Mouse (Mus musculus) hindbrain, embryonic 15.5 days (tissue): Measurements from ENCODE around the gene Cdca4. TPM values are rescaled to one million over a fixed set of nuclear protein-coding genes. Genes with fewer than 3 reads are reported as not detected.
"Not testable (repeated sequence)": the region's sequence is repeated elsewhere in the genome, so short reads cannot be mapped to it uniquely, and the experiment has no call there.

Source experiments
- ATAC-seq: fragments of 200-750 bp; cut with Nextera tagmentation; 2 replicates; pipeline ENCODE4 v1.8.0; 2017; ENCODE audit warnings: low read depth, moderate number of reproducible peaks, moderate TSS enrichment; ENCODE audit not compliant: low FRiP score
- H3K27ac ChIP-seq: fragments of 300-500 bp; sonication (generic); replicated peaks from 2 replicates; pipeline ENCODE4 v1.5.1; 2015; ENCODE audit warnings: mild to moderate bottlenecking, inconsistent platforms
- H3K27me3 ChIP-seq: fragments of 300-500 bp; sonication (generic); 2 replicates; pipeline ENCODE4 v1.6.1; 2015; ENCODE audit warnings: control low read depth, inconsistent platforms
- H3K36me3 ChIP-seq: fragments of 300-500 bp; sonication (generic); 2 replicates; pipeline ENCODE4 v1.6.1; 2015; ENCODE audit warnings: control low read depth, inconsistent platforms
- H3K4me1 ChIP-seq: fragments of 300-500 bp; sonication (generic); replicated peaks from 2 replicates; pipeline ENCODE4 v1.6.1; 2015; ENCODE audit warnings: control low read depth, inconsistent platforms
- H3K4me2 ChIP-seq: fragments of 300-500 bp; sonication (generic); 2 replicates; pipeline ENCODE4 v1.6.1; 2015; ENCODE audit warnings: moderate library complexity, mild to moderate bottlenecking, inconsistent platforms
- H3K4me3 ChIP-seq: fragments of 300-500 bp; sonication (generic); 2 replicates; pipeline ENCODE4 v1.5.1; 2015; ENCODE audit warnings: mild to moderate bottlenecking, inconsistent platforms
- H3K9ac ChIP-seq: fragments of 300-500 bp; sonication (generic); 2 replicates; pipeline ENCODE4 v1.6.1; 2015; ENCODE audit warnings: inconsistent platforms
- H3K9me3 ChIP-seq: fragments of 300-500 bp; sonication (generic); 2 replicates; pipeline ENCODE4 v1.6.1; 2016; ENCODE audit warnings: control low read depth, inconsistent platforms
- WGBS: fragments of 180-500 bp; shearing (Covaris S2); methylation state at CpG from one replicate; pipeline ENCODE4 v1.1.7; 2015; 5-methylcytosine and 5-hydroxymethylcytosine counted together
- polyA plus RNA-seq: library from polyadenylated mRNA; unstranded; fragments of >200 nt; fragmentation: Nextera tagmentation; extraction: Ambion mirVana; gene quantifications from 2 replicates; pipeline ENCODE4 v1.2.1, GENCODE M21; 2015

Gene Cdca4
- polyA plus RNA-seq, 1 experiment from 2014 or later: 37.3 TPM

GRCm38 (mm10) chr12:112816866-112817265 is 12.4 kb downstream of the Cdca4 start:
- not testable (repeated sequence) for H3K27ac ChIP-seq, H3K9me3 ChIP-seq, ATAC-seq, H3K4me2 ChIP-seq, H3K4me1 ChIP-seq, H3K4me3 ChIP-seq, H3K27me3 ChIP-seq, H3K9ac ChIP-seq
- peaks cover 45% of the 10 kb centered on the region for H3K36me3 ChIP-seq
- whole genome bisulfite sequencing: 87% methylated on average over 7 of the region's 7 CpGs

- H3K27me3 ChIP-seq: no peaks in the 10 kb centered on the region
- WGBS: 56% methylated on average over 4 of the region's 4 CpGs
- H3K27ac ChIP-seq: no peak overlapping the region
- ATAC-seq: no peak
- H3K36me3 ChIP-seq: peaks cover 41% of the 10 kb centered on the region
- no peak overlapping the region for H3K9ac ChIP-seq
- H3K4me1 ChIP-seq: no peaks in the 10 kb centered on the region
- no peak overlapping the region for H3K4me3 ChIP-seq
- no peaks in the 10 kb centered on the region for H3K9me3 ChIP-seq
- no peak overlapping the region for H3K4me2 ChIP-seq
Measured at GRCm38 (mm10) chr12:112816294-112816693, 12.9 kb downstream of the Cdca4 start.

- H3K27ac ChIP-seq: no peak overlapping the region
- 76% methylated on average over 14 of the region's 14 CpGs for WGBS
- H3K4me3 ChIP-seq: no peak overlapping the region
- peaks cover 29% of the 10 kb centered on the region for H3K36me3 ChIP-seq
- no peaks in the 10 kb centered on the region for H3K9me3 ChIP-seq
- H3K4me2 ChIP-seq: no peak overlapping the region
- no peak overlapping the region for H3K9ac ChIP-seq
- no peak for ATAC-seq
- peaks cover 12% of the 10 kb centered on the region for H3K4me1 ChIP-seq
- no peaks in the 10 kb centered on the region for H3K27me3 ChIP-seq
Measured at GRCm38 (mm10) chr12:112814682-112815470, 14.3 kb downstream of the Cdca4 start.

GRCm38 (mm10) chr12:112813370-112813769 is 15.9 kb downstream of the Cdca4 start:
- Histone ChIP-seq H3K9me3 (no peaks in the 10 kb centered on the region), H3K4me1 (peaks cover 22% of the 10 kb centered on the region), H3K27ac (no peak overlapping the region), H3K27me3 (no peaks in the 10 kb centered on the region), H3K4me3 (no peak overlapping the region), H3K9ac (no peak overlapping the region), H3K36me3 (peaks cover 15% of the 10 kb centered on the region; the same call in 1 of the 2 replicates), H3K4me2 (no peak overlapping the region)
- ATAC-seq: no peak
- WGBS: 80% methylated on average over 7 of the region's 7 CpGs

- H3K9ac ChIP-seq: peak overlapping the region; percentile 55; the same call in 1 of the 2 replicates
- no peaks in the 10 kb centered on the region for H3K9me3 ChIP-seq
- H3K36me3 ChIP-seq: 0 out of 2 replicates have a peak, but pooled peaks cover 9% of the 10 kb centered on the region
- H3K27ac ChIP-seq: no peak overlapping the region
- peaks cover 27% of the 10 kb centered on the region for H3K4me1 ChIP-seq
- H3K27me3 ChIP-seq: no peaks in the 10 kb centered on the region
- 64% methylated on average over 19 of the region's 19 CpGs for WGBS
- ATAC-seq: no peak
- H3K4me3 ChIP-seq: peak overlapping the region; percentile 69
- H3K4me2 ChIP-seq: peak overlapping the region; percentile 87
Measured at GRCm38 (mm10) chr12:112810092-112810885, 18.9 kb downstream of the Cdca4 start.

DNA sequence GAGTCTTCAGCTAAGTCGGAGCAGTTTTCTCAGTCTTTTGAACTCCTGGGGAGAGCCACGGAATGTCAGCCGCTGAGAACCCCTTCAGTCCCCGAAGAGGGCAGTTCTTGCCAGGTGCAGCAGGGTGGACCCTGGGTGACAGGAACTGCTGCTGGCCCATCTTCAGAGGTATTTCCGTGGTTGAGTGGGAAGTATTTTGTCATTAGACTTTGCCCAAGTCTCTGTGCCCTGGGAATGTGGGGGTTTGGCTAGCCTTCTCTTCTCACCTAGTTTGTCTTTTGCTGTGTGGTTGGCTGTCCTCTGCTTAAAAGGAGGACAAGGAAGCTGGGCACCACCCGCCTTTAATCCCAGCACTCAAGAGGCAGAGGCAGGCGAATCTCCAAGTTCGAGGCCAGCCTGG is 19.6 kb downstream of the Cdca4 start:
- peak overlapping the region; percentile 69 for H3K4me3 ChIP-seq
- no peak for ATAC-seq
- H3K4me1 ChIP-seq: peaks cover 27% of the 10 kb centered on the region
- H3K4me2 ChIP-seq: peak overlapping the region; percentile 87
- peak overlapping the region; percentile 81; the same call in 1 of the 2 replicates for H3K27ac ChIP-seq
- no peaks in the 10 kb centered on the region for H3K27me3 ChIP-seq
- peak overlapping the region; percentile 55 for H3K9ac ChIP-seq
- 21% methylated on average over 8 of the region's 8 CpGs for WGBS
- no peaks in the 10 kb centered on the region for H3K9me3 ChIP-seq
- H3K36me3 ChIP-seq: 0 out of 2 replicates have a peak, but pooled peaks cover 5% of the 10 kb centered on the region

DNA sequence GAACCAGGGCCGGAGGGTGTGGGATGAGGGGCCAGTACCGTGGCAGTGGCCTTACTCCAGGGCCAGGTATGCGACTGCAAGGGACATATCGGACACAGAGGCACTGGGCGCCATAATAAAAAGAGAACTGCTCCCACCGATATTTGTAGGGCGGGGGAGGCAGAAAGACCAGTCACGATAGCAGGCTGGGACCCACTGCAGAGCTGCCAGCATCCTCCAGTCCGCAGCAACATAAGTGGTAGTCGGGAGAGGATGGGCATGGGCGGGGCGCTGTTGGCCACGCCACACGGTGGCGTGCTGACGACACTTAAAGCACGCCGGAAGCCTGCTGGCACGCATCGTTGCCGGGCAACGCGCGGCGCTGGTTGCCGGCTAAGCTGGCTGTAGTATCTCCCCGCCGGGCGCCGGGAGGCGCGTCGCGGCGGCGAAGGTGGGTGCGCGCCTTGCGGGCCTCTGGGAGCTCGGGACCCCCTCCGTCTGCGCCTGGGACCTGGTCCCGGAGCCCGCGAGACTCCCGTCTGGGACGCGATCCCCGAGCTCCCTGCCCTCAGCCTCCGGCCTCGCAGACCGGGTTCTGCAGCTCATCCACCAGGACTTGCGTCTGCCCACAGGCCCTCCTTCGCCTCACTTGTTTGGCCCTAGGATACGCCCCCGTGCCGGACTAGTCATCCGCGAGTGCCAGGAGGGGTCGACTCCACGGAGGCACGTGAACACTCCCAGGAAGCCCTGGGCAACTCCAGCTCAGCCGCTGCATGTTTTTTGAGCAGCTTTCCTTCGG is 20.4 kb downstream of the Cdca4 start, which contains the start of gene Clba1:
Gene Clba1, plus strand, starts transcription at position 351 of the 778 bp plus-strand sequence.
- peak within 1 kb of the TSS; percentile 81 for H3K27ac ChIP-seq
- peak; percentile 93 for ATAC-seq
- peak within 1 kb of the TSS; percentile 87 for H3K4me2 ChIP-seq
- peak within 1 kb of the TSS; percentile 69 for H3K4me3 ChIP-seq
- 0 out of 2 replicates have a peak, but pooled peaks cover 5% of the 10 kb centered on the region for H3K36me3 ChIP-seq
- peak within 1 kb of the TSS; percentile 55 for H3K9ac ChIP-seq
- H3K4me1 ChIP-seq: peaks cover 27% of the 10 kb centered on the region
- H3K9me3 ChIP-seq: no peaks in the 10 kb centered on the region
- H3K27me3 ChIP-seq: no peaks in the 10 kb centered on the region
- 1% methylated on average over 63 of the region's 64 CpGs for WGBS

GRCm38 (mm10) chr12:112808212-112808586 is 21.0 kb downstream of the Cdca4 start:
- Histone ChIP-seq H3K4me3 (peak overlapping the region; percentile 69), H3K4me2 (peak overlapping the region; percentile 87), H3K27me3 (no peaks in the 10 kb centered on the region), H3K4me1 (peaks cover 27% of the 10 kb centered on the region), H3K9me3 (no peaks in the 10 kb centered on the region), H3K27ac (peak overlapping the region; percentile 81), H3K36me3 (0 out of 2 replicates have a peak, but pooled peaks cover 5% of the 10 kb centered on the region), H3K9ac (peak overlapping the region; percentile 55)
- 68% methylated on average over 5 of the region's 5 CpGs for WGBS
- ATAC-seq: peak; percentile 35

GRCm38 (mm10) chr12:112807796-112808195 is 21.4 kb downstream of the Cdca4 start:
- Histone ChIP-seq H3K9ac (peak overlapping the region; percentile 55; the same call in 1 of the 2 replicates), H3K4me2 (no peak overlapping the region), H3K27me3 (no peaks in the 10 kb centered on the region), H3K4me1 (peaks cover 27% of the 10 kb centered on the region), H3K9me3 (no peaks in the 10 kb centered on the region), H3K4me3 (no peak overlapping the region), H3K27ac (peak overlapping the region; percentile 81; the same call in 1 of the 2 replicates), H3K36me3 (0 out of 2 replicates have a peak, but pooled peaks cover 5% of the 10 kb centered on the region)
- WGBS: 75% methylated on average over 4 of the region's 4 CpGs
- ATAC-seq: no peak

- ATAC-seq: no peak
- WGBS: 84% methylated on average over 6 of the region's 6 CpGs
- Histone ChIP-seq H3K27ac (no peak overlapping the region), H3K36me3 (no peaks in the 10 kb centered on the region), H3K9me3 (no peaks in the 10 kb centered on the region), H3K27me3 (peaks cover 5% of the 10 kb centered on the region; the same call in 1 of the 2 replicates), H3K4me3 (no peak overlapping the region), H3K4me2 (no peak overlapping the region), H3K4me1 (peaks cover 38% of the 10 kb centered on the region), H3K9ac (no peak overlapping the region)
Measured at GRCm38 (mm10) chr12:112806044-112806443, 23.2 kb downstream of the Cdca4 start.

GRCm38 (mm10) chr12:112804046-112804445 is 25.2 kb downstream of the Cdca4 start:
- ATAC-seq: no peak
- WGBS: 42% methylated on average over 13 of the region's 13 CpGs
- H3K4me1 ChIP-seq: peaks cover 19% of the 10 kb centered on the region
- no peak overlapping the region for H3K4me2 ChIP-seq
- H3K9me3 ChIP-seq: no peaks in the 10 kb centered on the region
- H3K36me3 ChIP-seq: no peaks in the 10 kb centered on the region
- no peak overlapping the region for H3K9ac ChIP-seq
- peaks cover 14% of the 10 kb centered on the region; the same call in 1 of the 2 replicates for H3K27me3 ChIP-seq
- no peak overlapping the region for H3K27ac ChIP-seq
- H3K4me3 ChIP-seq: no peak overlapping the region
